Mouse (Mus musculus): ENCODE measurements around the gene C1ql4.

- TF ChIP-seq CTCF (IDR thresholded peaks at IDR 0.05) (no peak), EP300 (IDR thresholded peaks at IDR 0.05) (no peak)
Measured at GRCm38 (mm10) chr15:99126816-99127365, 39.3 kb upstream of the C1ql4 start.

Measured in lung, postnatal 0 days (tissue).